Mouse (Mus musculus): ENCODE measurements around the gene Mkrn1.
"Not testable (repeated sequence)": the region's sequence is repeated elsewhere in the genome, so short reads cannot be mapped to it uniquely, and the experiment has no call there.

The Mkrn1 gene

GRCm38 (mm10) chr6:39419851-39420721 lies at the start of gene Mkrn1:
TSS of gene Mkrn1 (minus strand) at chr6:39420462.
- in situ Hi-C loops (cut with MboI; ENCODE audit: unreplicated experiment in 2 of 2) = no loop called here

- in situ Hi-C loops (cut with MboI; ENCODE audit: unreplicated experiment in 2 of 2) = loop anchor here (5.0 to 25.0 kb wide), 6 partner anchors 93 to 1218 kb away; no protein-coding TSS in a partner anchor
These were observed 49.2 kb upstream of the Mkrn1 start for GRCm38 (mm10) chr6:39469427-39469826.

- in situ Hi-C loops (cut with MboI; ENCODE audit: unreplicated experiment in 2 of 2) = loop anchor here (5.0 to 25.0 kb wide), 4 partner anchors 319 to 1224 kb away; no protein-coding TSS in a partner anchor
These were observed 42.6 kb upstream of the Mkrn1 start for GRCm38 (mm10) chr6:39462621-39463538.

GRCm38 (mm10) chr6:39460040-39460439 lies 39.8 kb upstream of the Mkrn1 start:
- in situ Hi-C loops (cut with MboI; ENCODE audit: unreplicated experiment in 2 of 2) = loop anchor here (5.0 to 25.0 kb wide), 4 partner anchors 322 to 1227 kb away; no protein-coding TSS in a partner anchor

- in situ Hi-C loops (cut with MboI; ENCODE audit: unreplicated experiment in 2 of 2) = loop anchor here (10.0 to 25.0 kb wide), 2 partner anchors 111 to 1232 kb away; no protein-coding TSS in a partner anchor
These were observed 35.3 kb upstream of the Mkrn1 start for GRCm38 (mm10) chr6:39455339-39456160.

- in situ Hi-C loops (cut with MboI; ENCODE audit: unreplicated experiment in 2 of 2) = loop anchor here (5.0 to 25.0 kb wide), 3 partner anchors 107 to 1233 kb away; no protein-coding TSS in a partner anchor
These were observed 34.4 kb upstream of the Mkrn1 start for GRCm38 (mm10) chr6:39454616-39455015.

GRCm38 (mm10) chr6:39453564-39453963 lies 33.3 kb upstream of the Mkrn1 start:
- in situ Hi-C loops (cut with MboI; ENCODE audit: unreplicated experiment in 2 of 2) = loop anchor here (5.0 to 25.0 kb wide), 3 partner anchors 106 to 1234 kb away; no protein-coding TSS in a partner anchor

- in situ Hi-C loops (cut with MboI; ENCODE audit: unreplicated experiment in 2 of 2) = loop anchor here (5.0 to 25.0 kb wide), 3 partner anchors 104 to 1236 kb away; no protein-coding TSS in a partner anchor
These were observed 30.8 kb upstream of the Mkrn1 start for GRCm38 (mm10) chr6:39451033-39451432.

GRCm38 (mm10) chr6:39450580-39450979 lies 30.3 kb upstream of the Mkrn1 start:
- in situ Hi-C loops (cut with MboI; ENCODE audit: unreplicated experiment in 2 of 2) = loop anchor here (5.0 to 25.0 kb wide), 3 partner anchors 103 to 1237 kb away; no protein-coding TSS in a partner anchor

- in situ Hi-C loops (cut with MboI; ENCODE audit: unreplicated experiment in 2 of 2) = loop anchor here in 1 of 2 experiments (10.0 kb wide), 1 partner anchor 253 kb away; no protein-coding TSS in a partner anchor
These were observed 27.3 kb upstream of the Mkrn1 start for GRCm38 (mm10) chr6:39447429-39448185.

GRCm38 (mm10) chr6:39445801-39446572 lies 25.7 kb upstream of the Mkrn1 start:
- in situ Hi-C loops (cut with MboI; ENCODE audit: unreplicated experiment in 2 of 2) = loop anchor here in 1 of 2 experiments (10.0 kb wide), 1 partner anchor 251 kb away; no protein-coding TSS in a partner anchor

- in situ Hi-C loops (cut with MboI; ENCODE audit: unreplicated experiment in 2 of 2) = loop anchor here in 1 of 2 experiments (10.0 kb wide), 1 partner anchor 248 kb away; no protein-coding TSS in a partner anchor
These were observed 22.6 kb upstream of the Mkrn1 start for GRCm38 (mm10) chr6:39442786-39443287.

- in situ Hi-C loops (cut with MboI; ENCODE audit: unreplicated experiment in 2 of 2) = loop anchor here in 1 of 2 experiments (10.0 kb wide), 1 partner anchor 245 kb away; no protein-coding TSS in a partner anchor
These were observed 19.9 kb upstream of the Mkrn1 start for GRCm38 (mm10) chr6:39440207-39440606.

- in situ Hi-C loops (cut with MboI; ENCODE audit: unreplicated experiment in 2 of 2) = not testable (repeated sequence)
These were observed 17.3 kb upstream of the Mkrn1 start for GRCm38 (mm10) chr6:39437519-39437918.

GRCm38 (mm10) chr6:39435875-39436274 lies 15.6 kb upstream of the Mkrn1 start:
- in situ Hi-C loops (cut with MboI; ENCODE audit: unreplicated experiment in 2 of 2) = no loop called here

GRCm38 (mm10) chr6:39434886-39435492 lies 14.7 kb upstream of the Mkrn1 start:
- in situ Hi-C loops (cut with MboI; ENCODE audit: unreplicated experiment in 2 of 2) = no loop called here
